Mouse (Mus musculus): ENCODE measurements around the gene Magi2. TPM values are rescaled to one million over a fixed set of nuclear protein-coding genes. Genes with fewer than 3 reads are reported as not detected.
"Not testable (repeated sequence)": the region's sequence is repeated elsewhere in the genome, so short reads cannot be mapped to it uniquely, and the experiment has no call there.

Gene Magi2
- polyA plus RNA-seq, 1 experiment: 0.60 TPM

GRCm38 (mm10) chr5:20703304-20703700 is 1476.5 kb downstream of the Magi2 start:
- Histone ChIP-seq H3K4me1 (ENCODE audit: control insufficient read depth, insufficient read depth, insufficient read length, low read length) (no peaks in the 10 kb centered on the region), H3K36me3 (ENCODE audit: control insufficient read depth, insufficient read depth, low read length) (no peaks in the 10 kb centered on the region), H3K4me3 (ENCODE audit: low read depth, low read length) (no peak overlapping the region), H3K27me3 (ENCODE audit: control insufficient read depth, insufficient read depth, low read length) (no peaks in the 10 kb centered on the region), H3K27ac (ENCODE audit: insufficient read depth, low read depth, low read length) (no peak overlapping the region)
- TF ChIP-seq CTCF (IDR thresholded peaks at IDR 0.05; ENCODE audit: extremely low read depth, insufficient read length, insufficient replicate concordance, low read depth, low read length): no peak
- no peak for TF ChIP-seq POLR2A (IDR thresholded peaks at IDR 0.05; ENCODE audit: low read depth, low read length)
- 72% methylated on average over 5 of the region's 5 CpGs for WGBS

DNA sequence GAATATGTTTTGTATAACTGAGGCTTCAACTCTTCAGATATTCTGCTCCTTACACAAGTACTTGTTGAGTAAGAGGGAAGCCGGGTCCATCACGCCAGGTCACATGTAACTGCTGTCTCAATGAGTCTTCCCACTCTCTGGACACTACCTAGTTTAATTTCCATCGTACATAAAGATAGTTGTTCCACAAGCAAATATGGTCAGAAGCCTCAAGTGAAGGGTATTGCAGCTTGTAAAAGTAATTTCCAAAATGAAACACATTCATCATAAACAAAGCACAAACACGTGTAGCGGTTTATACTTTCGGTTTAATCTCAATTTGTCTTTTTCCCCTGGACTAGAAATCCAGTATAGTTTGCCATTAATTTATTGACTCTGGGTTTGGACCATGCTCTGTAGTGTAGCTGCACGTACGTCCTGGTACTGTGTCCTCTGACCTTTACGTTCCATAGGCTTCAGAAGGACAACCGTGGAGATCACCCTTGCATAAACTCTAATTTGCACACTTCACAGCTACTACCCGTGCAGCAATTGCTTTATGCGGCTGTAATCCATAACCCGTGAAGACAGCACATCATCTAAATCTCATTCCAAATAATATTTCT is 1477.2 kb downstream of the Magi2 start:
- no peaks in the 10 kb centered on the region for H3K36me3 ChIP-seq (ENCODE audit: control insufficient read depth, insufficient read depth, low read length)
- H3K27me3 ChIP-seq (ENCODE audit: control insufficient read depth, insufficient read depth, low read length): no peaks in the 10 kb centered on the region

GRCm38 (mm10) chr5:20704886-20705285 is 1478.0 kb downstream of the Magi2 start:
- Histone ChIP-seq H3K27me3 (ENCODE audit: control insufficient read depth, insufficient read depth, low read length) (no peaks in the 10 kb centered on the region), H3K4me3 (ENCODE audit: low read depth, low read length) (no peak overlapping the region), H3K36me3 (ENCODE audit: control insufficient read depth, insufficient read depth, low read length) (no peaks in the 10 kb centered on the region), H3K4me1 (ENCODE audit: control insufficient read depth, insufficient read depth, insufficient read length, low read length) (no peaks in the 10 kb centered on the region), H3K27ac (ENCODE audit: insufficient read depth, low read depth, low read length) (no peak overlapping the region)
- 35% methylated on average over 4 of the region's 4 CpGs for WGBS
- TF ChIP-seq CTCF (IDR thresholded peaks at IDR 0.05; ENCODE audit: extremely low read depth, insufficient read length, insufficient replicate concordance, low read depth, low read length): no peak
- no peak for TF ChIP-seq POLR2A (IDR thresholded peaks at IDR 0.05; ENCODE audit: low read depth, low read length)

More for the DNA sequence above, 1477.2 kb downstream of the Magi2 start:
- Histone ChIP-seq H3K27ac (ENCODE audit: insufficient read depth, low read depth, low read length) (no peak overlapping the region), H3K4me1 (ENCODE audit: control insufficient read depth, insufficient read depth, insufficient read length, low read length) (no peaks in the 10 kb centered on the region), H3K4me3 (ENCODE audit: low read depth, low read length) (no peak overlapping the region)
- TF ChIP-seq POLR2A (IDR thresholded peaks at IDR 0.05; ENCODE audit: low read depth, low read length) (no peak), CTCF (IDR thresholded peaks at IDR 0.05; ENCODE audit: extremely low read depth, insufficient read length, insufficient replicate concordance, low read depth, low read length) (no peak)
- WGBS: 83% methylated on average over 13 of the region's 13 CpGs

DNA sequence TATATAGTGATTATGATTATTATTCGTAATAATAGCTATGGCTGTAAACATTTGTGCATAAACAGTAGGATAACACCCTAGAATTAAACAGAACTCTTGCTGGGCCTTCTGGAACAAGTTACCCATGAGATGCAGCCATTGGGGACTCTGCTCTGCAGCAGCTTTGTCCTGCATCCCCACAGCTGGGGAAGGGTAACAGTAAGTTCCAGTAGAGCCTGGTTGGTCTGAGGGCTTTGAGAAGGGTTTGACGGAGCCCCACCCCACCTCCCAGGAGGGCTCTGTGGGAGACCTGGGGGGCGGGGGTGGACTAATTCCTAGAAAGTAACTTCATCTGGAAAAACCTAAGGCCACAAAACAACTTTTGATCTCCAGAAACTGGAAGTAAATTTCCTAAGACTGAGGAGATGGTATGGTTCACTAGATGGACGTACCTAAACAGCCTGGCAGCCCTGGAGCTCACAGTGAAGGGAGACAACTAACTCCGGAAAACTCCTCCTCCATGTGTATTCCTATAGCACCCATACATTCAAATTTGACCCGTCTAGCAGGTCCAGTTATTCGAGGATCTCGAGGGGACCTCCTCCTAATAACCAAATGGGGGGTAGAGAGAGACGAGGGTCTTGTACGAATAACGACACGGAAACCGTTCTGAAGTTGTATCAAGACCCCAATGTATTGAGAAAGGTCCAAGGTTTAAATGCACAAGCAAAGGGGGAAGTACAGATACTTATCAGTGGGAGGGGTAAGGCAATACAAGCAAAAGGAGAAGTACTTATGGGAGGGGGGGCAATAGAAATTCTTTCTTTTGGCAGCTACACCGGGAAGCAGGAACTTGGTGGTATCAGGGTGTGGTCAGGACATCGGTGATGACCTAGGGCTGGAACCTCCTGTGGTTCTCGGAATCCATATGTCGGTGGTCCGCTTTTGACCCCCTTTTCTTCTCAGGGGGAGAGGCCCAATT is 1479.8 kb downstream of the Magi2 start:
- H3K27me3 ChIP-seq (ENCODE audit: control insufficient read depth, insufficient read depth, low read length); H3K4me3 ChIP-seq (ENCODE audit: low read depth, low read length); H3K4me1 ChIP-seq (ENCODE audit: control insufficient read depth, insufficient read depth, insufficient read length, low read length); H3K36me3 ChIP-seq (ENCODE audit: control insufficient read depth, insufficient read depth, low read length); H3K27ac ChIP-seq (ENCODE audit: insufficient read depth, low read depth, low read length): not testable (repeated sequence)
- 85% methylated on average over 16 of the region's 18 CpGs for WGBS

GRCm38 (mm10) chr5:20710845-20711244 is 1484.0 kb downstream of the Magi2 start:
- 74% methylated on average over 6 of the region's 6 CpGs for WGBS
- H3K4me1 ChIP-seq (ENCODE audit: control insufficient read depth, insufficient read depth, insufficient read length, low read length); H3K27me3 ChIP-seq (ENCODE audit: control insufficient read depth, insufficient read depth, low read length); H3K27ac ChIP-seq (ENCODE audit: insufficient read depth, low read depth, low read length); H3K4me3 ChIP-seq (ENCODE audit: low read depth, low read length); H3K36me3 ChIP-seq (ENCODE audit: control insufficient read depth, insufficient read depth, low read length): not testable (repeated sequence)

GRCm38 (mm10) chr5:20714619-20715018 is 1487.8 kb downstream of the Magi2 start:
- WGBS: 76% methylated on average over 1 of the region's 1 CpGs
- H3K36me3 ChIP-seq (ENCODE audit: control insufficient read depth, insufficient read depth, low read length); H3K4me3 ChIP-seq (ENCODE audit: low read depth, low read length); H3K27ac ChIP-seq (ENCODE audit: insufficient read depth, low read depth, low read length); H3K27me3 ChIP-seq (ENCODE audit: control insufficient read depth, insufficient read depth, low read length); H3K4me1 ChIP-seq (ENCODE audit: control insufficient read depth, insufficient read depth, insufficient read length, low read length): not testable (repeated sequence)

GRCm38 (mm10) chr5:20715980-20716379 is 1489.1 kb downstream of the Magi2 start:
- H3K27me3 ChIP-seq (ENCODE audit: control insufficient read depth, insufficient read depth, low read length); H3K27ac ChIP-seq (ENCODE audit: insufficient read depth, low read depth, low read length); H3K4me3 ChIP-seq (ENCODE audit: low read depth, low read length); H3K36me3 ChIP-seq (ENCODE audit: control insufficient read depth, insufficient read depth, low read length); H3K4me1 ChIP-seq (ENCODE audit: control insufficient read depth, insufficient read depth, insufficient read length, low read length): not testable (repeated sequence)
- WGBS: 95% methylated on average over 6 of the region's 6 CpGs
